8 mouse cellular contexts compared by ENCODE assay signal in genomic region chr11:110448131-110448725, GRCm38 (mm10). TPM values are rescaled to one million over a fixed set of nuclear protein-coding genes. Genes with fewer than 3 reads are reported as not detected.
DNase-seq lines count a peak whose midpoint lies in the region; ATAC-seq lines count a peak whose summit lies in the region.

No protein-coding gene starts in this region.

- H3K27ac ChIP-seq in heart, embryonic 15.5 days = no peak overlapping the region

- H3K9ac ChIP-seq in heart, embryonic 15.5 days = no peak overlapping the region; the same call in 1 of the 2 replicates

- H3K4me3 ChIP-seq in heart, embryonic 15.5 days = peak overlapping the region; percentile 32

- no peaks in the 10 kb centered on the region for H3K27me3 ChIP-seq in heart, embryonic 15.5 days

- no peaks in the 10 kb centered on the region for H3K9me3 ChIP-seq in heart, embryonic 15.5 days (replicated peaks)

- H3K4me1 ChIP-seq in heart, embryonic 15.5 days (replicated peaks) = peaks cover 28% of the 10 kb centered on the region

- no peak for ATAC-seq in heart, embryonic 15.5 days (replicated peaks; ENCODE audit: insufficient number of reproducible peaks, insufficient read depth, low FRiP score, low read depth)
- ATAC-seq in megakaryocyte, adult 5-6 weeks (ENCODE audit: poor library complexity, severe bottlenecking) = peak; percentile 90

- DNase-seq in testis, postnatal 10 days (ENCODE audit: low spot score) = peak; percentile 57
- DNase-seq in testis, postnatal 14 days (ENCODE audit: low spot score) = no peak
- DNase-seq in embryo, embryonic 11 days = peak; percentile 75
- DNase-seq in kidney, postnatal 25 days = peak; percentile 60 to 78
- DNase-seq in spleen, postnatal 10 days (ENCODE audit: low spot score in 2 of 2) = peak; percentile 38 to 72
- DNase-seq in left cerebral cortex, adult 18-20 months (ENCODE audit: low spot score in 2 of 2) = no peak

- peak overlapping the region; percentile 66 for H3K4me2 ChIP-seq in heart, embryonic 15.5 days

- no peaks in the 10 kb centered on the region for H3K36me3 ChIP-seq in heart, embryonic 15.5 days

- 14% methylated on average over 7 of the region's 7 CpGs for WGBS in heart, embryonic 15.5 days

RNA-seq across cellular contexts. Expression of gene Map2k6, which starts 49.3 kb away (rescaled TPM):
- polyA plus RNA-seq in heart, embryonic 15.5 days (2015; fragmentation: Nextera tagmentation; extraction: Ambion mirVana) = 13.5 and 15.3 TPM in 2 replicates
- 10.3 and 12.6 TPM in 2 replicates for total RNA-seq in megakaryocyte, adult 5-6 weeks (2015)
- total RNA-seq in megakaryocyte, adult 5-6 weeks (2017) = 14.8 and 16.0 TPM in 2 replicates
- total RNA-seq in left cerebral cortex, adult 18-20 months (2021) = 10 to 100 TPM; 22.0 to 23.2 TPM

Comparison
In these comparisons a context has a peak if more than half of its experiments do, and no peak if none do; other contexts are left out.
1. DNase-seq: peak in testis, postnatal 10 days (single experiment), embryo, embryonic 11 days (single experiment), kidney, postnatal 25 days (2 of 2) and spleen, postnatal 10 days (2 of 2); none in testis, postnatal 14 days (single experiment) and left cerebral cortex, adult 18-20 months (0 of 2).